Mouse (Mus musculus) limb, embryonic 10.5 days (tissue): Measurements from ENCODE around the gene Rbm44. TPM values are rescaled to one million over a fixed set of nuclear protein-coding genes. Genes with fewer than 3 reads are reported as not detected.

Source experiments
- DNase-seq: peaks from one replicate; pipeline ENCODE4 v3.0.0-alpha.2; 2017; ENCODE audit warnings: low spot score
- H3K27ac ChIP-seq: fragments of 300-500 bp; sonication (generic); 2 replicates; pipeline ENCODE4 v1.5.1; 2016; ENCODE audit warnings: mild to moderate bottlenecking
- H3K27me3 ChIP-seq: fragments of 300-500 bp; sonication (generic); 2 replicates; pipeline ENCODE4 v1.6.1; 2016; ENCODE audit warnings: low read depth, mild to moderate bottlenecking; ENCODE audit not compliant: poor library complexity, severe bottlenecking
- H3K36me3 ChIP-seq: fragments of 300-500 bp; sonication (generic); 2 replicates; pipeline ENCODE4 v1.6.1; 2016; ENCODE audit warnings: mild to moderate bottlenecking, moderate library complexity
- H3K4me1 ChIP-seq: fragments of 300-500 bp; sonication (generic); 2 replicates; pipeline ENCODE4 v1.6.1; 2016
- H3K4me3 ChIP-seq: fragments of 300-500 bp; sonication (generic); 2 replicates; pipeline ENCODE4 v1.5.1; 2016; ENCODE audit warnings: mild to moderate bottlenecking, moderate library complexity
- H3K9me3 ChIP-seq: fragments of 300-500 bp; sonication (generic); replicated peaks from 2 replicates; pipeline ENCODE4 v1.6.1; 2016; ENCODE audit warnings: mild to moderate bottlenecking
- WGBS: fragments of 180-500 bp; shearing (Covaris S2); methylation state at CpG from one replicate; pipeline ENCODE4 v1.1.7; 2016; 5-methylcytosine and 5-hydroxymethylcytosine counted together
- polyA plus RNA-seq: library from polyadenylated mRNA; unstranded; fragments of >200 nt; fragmentation: Nextera tagmentation; extraction: Ambion mirVana; gene quantifications from 2 replicates; pipeline ENCODE4 v1.2.1, GENCODE M21; 2016

Gene Rbm44
- polyA plus RNA-seq, 1 experiment from 2014 or later: 0.68 TPM

DNA sequence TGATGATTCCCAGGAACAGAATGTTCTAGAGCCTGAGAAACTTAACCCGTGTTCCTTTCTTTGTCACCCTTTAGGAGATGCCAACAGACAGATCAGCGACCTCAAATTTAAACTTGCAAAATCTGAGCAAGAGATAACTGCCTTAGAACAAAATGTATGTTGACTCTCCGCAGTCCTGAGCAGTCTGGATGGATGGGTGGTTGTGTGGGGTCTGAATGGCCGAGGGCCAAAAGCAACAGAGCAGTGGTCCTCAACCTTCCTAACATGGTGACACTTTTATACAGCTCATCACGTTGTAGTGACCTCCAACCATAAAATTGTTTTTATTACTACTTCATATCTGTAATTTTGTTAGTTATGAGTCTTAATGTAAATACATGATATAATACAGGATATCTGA is 21.9 kb upstream of the Rbm44 start:
- no peaks in the 10 kb centered on the region for H3K4me1 ChIP-seq
- H3K27me3 ChIP-seq: no peaks in the 10 kb centered on the region
- no peak overlapping the region for H3K4me3 ChIP-seq
- DNase-seq: no peak
- WGBS: 91% methylated on average over 5 of the region's 5 CpGs
- no peaks in the 10 kb centered on the region for H3K9me3 ChIP-seq
- peaks cover 36% of the 10 kb centered on the region for H3K36me3 ChIP-seq
- H3K27ac ChIP-seq: no peak overlapping the region

DNA sequence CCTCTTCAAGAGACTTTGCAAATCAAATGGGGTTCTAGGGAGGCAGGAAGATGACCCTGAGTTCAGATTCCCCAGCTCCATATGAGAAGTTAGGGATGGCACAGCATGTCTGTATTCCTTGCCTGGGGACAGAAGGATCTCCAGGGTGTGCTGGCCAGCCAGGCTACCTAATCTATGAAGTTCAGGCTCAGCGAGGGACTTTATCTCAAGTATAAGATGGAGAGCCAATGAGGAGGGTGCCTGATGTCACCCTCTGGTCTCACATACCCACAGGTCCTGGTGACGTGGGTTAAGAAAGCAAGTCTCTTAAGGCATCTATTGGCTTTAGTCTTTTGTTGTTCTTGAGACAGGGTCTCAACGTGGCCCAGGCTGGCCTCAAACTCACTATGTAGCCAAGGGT is 21.4 kb upstream of the Rbm44 start:
- H3K9me3 ChIP-seq: no peaks in the 10 kb centered on the region
- no peaks in the 10 kb centered on the region for H3K27me3 ChIP-seq
- no peak overlapping the region for H3K4me3 ChIP-seq
- no peaks in the 10 kb centered on the region for H3K4me1 ChIP-seq
- no peak overlapping the region for H3K27ac ChIP-seq
- 97% methylated on average over 3 of the region's 3 CpGs for WGBS
- H3K36me3 ChIP-seq: peaks cover 41% of the 10 kb centered on the region
- DNase-seq: no peak

DNA sequence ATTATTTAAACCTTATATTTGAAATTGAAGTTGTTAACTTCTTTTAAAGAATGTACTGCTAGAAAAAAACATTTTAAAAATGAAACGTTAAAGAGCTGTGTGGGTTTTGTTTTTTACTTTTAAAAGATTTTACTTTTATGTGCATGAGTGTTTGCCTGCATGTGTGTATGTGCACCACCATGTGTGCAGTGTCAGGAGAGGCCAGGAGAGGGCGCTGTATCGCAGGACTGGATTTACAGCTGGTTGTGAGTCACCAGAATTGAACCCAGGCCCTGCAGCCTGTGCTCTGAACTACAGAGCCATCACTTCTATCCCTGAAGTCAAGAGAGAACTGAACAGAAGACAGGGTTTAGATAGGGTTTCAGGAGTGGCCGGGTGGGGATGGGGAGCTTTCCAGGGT is 16.0 kb upstream of the Rbm44 start:
- Histone ChIP-seq H3K36me3 (peaks cover 41% of the 10 kb centered on the region), H3K4me3 (no peak overlapping the region), H3K27me3 (no peaks in the 10 kb centered on the region), H3K4me1 (no peaks in the 10 kb centered on the region), H3K27ac (no peak overlapping the region), H3K9me3 (0 out of 2 replicates have a peak, but pooled peaks cover 2% of the 10 kb centered on the region)
- DNase-seq: no peak
- 90% methylated on average over 4 of the region's 4 CpGs for WGBS

DNA sequence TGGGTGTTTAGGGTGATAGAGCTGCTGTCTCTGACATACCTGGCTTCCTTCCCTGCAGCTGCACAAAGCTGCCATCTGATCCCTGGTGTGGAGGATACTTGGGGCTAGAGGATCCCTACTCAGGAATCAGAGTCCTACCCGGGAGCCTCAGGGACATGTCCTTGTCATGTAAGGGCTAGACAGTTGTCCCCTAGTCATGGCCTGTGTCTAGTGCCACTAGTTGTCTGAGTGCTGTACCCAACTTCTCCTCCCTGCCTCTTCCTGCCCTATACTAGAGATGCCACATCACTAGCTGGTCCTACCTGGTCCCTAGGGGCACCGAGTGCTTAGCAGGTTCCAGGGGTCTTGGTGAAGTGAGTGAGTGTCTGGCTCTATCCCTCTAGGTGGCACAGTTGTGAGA is 7.9 kb upstream of the Rbm44 start:
- Histone ChIP-seq H3K4me1 (no peaks in the 10 kb centered on the region), H3K27me3 (no peaks in the 10 kb centered on the region), H3K36me3 (no peaks in the 10 kb centered on the region), H3K27ac (no peak overlapping the region), H3K9me3 (no peaks in the 10 kb centered on the region), H3K4me3 (no peak overlapping the region)
- WGBS: 87% methylated on average over 2 of the region's 2 CpGs
- no peak for DNase-seq

DNA sequence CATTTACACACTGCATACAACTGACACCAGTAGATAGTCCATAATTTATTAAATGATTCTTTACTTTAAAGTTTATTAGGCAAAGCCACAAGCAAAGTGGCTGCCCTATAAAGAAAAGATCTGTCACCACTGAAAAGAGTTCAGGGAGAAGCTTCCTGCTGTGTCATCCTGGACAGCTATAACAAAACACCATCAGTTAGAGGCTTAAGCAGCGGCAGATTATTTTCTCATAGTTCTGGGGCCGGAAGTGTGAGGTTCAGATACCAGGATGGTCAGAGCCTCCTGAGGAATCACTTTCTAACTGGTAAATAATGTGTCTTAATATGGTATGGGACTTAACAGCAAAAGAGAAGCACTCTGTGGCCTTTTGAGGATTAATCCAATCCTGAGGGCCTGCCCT is 6.6 kb downstream of the Rbm44 start:
- Histone ChIP-seq H3K36me3 (no peaks in the 10 kb centered on the region), H3K27me3 (no peaks in the 10 kb centered on the region), H3K27ac (no peak overlapping the region), H3K4me1 (no peaks in the 10 kb centered on the region), H3K9me3 (no peaks in the 10 kb centered on the region), H3K4me3 (no peak overlapping the region)
- no peak for DNase-seq
- WGBS: 79% methylated on average over 2 of the region's 2 CpGs

DNA sequence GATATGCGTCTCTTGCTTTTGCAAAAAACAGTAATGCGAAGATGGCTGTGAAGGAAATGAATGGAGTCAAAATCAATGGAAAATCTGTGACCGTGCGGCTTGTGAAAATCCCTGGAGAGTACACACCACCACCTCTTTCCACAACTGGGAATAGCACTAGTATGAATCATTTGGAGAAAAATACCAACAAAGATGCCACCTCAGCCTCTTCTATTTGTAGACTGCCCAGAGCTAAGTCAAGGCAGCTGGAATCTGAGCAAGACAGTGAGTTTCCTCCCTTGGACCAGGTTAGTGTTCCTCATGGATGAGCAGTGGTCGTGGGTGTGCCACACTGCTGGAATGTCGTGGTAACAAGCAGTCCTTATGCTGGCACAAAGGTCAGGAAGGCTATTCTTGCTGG is 21.9 kb downstream of the Rbm44 start:
- Histone ChIP-seq H3K27ac (no peak overlapping the region), H3K4me1 (no peaks in the 10 kb centered on the region), H3K4me3 (no peak overlapping the region), H3K36me3 (no peaks in the 10 kb centered on the region), H3K9me3 (no peaks in the 10 kb centered on the region), H3K27me3 (no peaks in the 10 kb centered on the region)
- WGBS: 88% methylated on average over 6 of the region's 6 CpGs
- no peak for DNase-seq

DNA sequence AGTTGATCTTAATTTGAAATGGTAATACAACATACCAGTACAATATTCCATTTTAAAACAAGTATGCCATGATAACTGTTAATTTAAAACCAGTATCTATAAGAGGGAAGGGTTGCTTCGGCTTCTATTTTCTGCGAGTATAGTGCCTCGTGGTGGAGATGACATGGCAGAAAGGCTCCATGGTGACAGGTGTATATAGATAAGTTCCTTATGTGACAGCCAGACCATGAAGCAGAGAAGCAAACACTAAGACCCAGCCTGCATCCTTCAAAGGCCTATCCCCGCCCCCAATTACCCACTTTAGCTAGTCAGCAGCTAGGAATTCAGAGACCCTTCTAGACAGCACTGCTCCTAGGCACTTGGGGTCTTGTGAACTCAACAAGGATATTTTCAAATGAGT is 24.3 kb downstream of the Rbm44 start:
- Histone ChIP-seq H3K9me3 (no peaks in the 10 kb centered on the region), H3K4me1 (no peaks in the 10 kb centered on the region), H3K27ac (no peak overlapping the region), H3K27me3 (no peaks in the 10 kb centered on the region), H3K36me3 (no peaks in the 10 kb centered on the region), H3K4me3 (no peak overlapping the region)
- WGBS: 88% methylated on average over 4 of the region's 4 CpGs
- no peak for DNase-seq

DNA sequence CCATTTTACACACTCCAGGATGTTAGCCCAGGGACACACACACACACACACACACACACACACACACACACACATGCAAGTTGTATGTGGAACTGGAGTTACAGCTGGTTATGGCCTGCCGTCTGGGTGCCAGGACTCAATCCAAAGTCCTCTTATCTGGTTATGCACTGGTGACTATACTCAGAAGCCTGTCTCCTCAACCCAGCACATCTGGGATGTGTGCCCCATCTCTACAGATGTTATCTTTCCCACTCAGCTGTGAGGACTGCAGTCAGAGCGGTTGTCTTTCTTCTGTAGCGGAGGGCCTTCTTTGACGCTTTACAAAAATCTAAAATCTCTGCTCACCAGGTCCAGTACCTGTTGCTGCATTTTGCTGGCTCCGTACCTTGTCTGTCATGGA is 29.9 kb downstream of the Rbm44 start:
- H3K36me3 ChIP-seq: no peaks in the 10 kb centered on the region
- no peak overlapping the region for H3K4me3 ChIP-seq
- DNase-seq: peak; percentile 18
- WGBS: 95% methylated on average over 5 of the region's 5 CpGs
- H3K4me1 ChIP-seq: peaks cover 7% of the 10 kb centered on the region
- no peak overlapping the region for H3K27ac ChIP-seq
- H3K9me3 ChIP-seq: no peaks in the 10 kb centered on the region
- peaks cover 19% of the 10 kb centered on the region for H3K27me3 ChIP-seq

DNA sequence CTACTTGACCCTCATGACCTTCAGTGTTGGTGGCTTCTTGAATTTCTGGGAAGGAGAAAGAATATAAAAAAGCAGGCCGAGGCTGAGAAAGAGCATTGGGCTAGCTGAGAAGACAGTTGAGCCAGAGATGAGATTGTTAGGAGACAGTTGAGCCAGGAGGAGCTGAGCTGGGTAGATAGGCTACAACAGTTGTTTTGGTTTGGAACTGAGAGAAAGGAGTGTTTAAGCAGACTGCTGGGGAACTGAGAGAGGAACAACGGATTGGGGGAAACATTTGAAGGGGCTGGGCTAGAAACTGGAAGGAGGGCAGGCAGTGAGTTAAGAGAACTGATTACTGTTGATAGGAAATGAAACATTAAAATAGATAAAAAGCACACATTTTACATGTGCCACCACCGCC is 31.1 kb downstream of the Rbm44 start:
- DNase-seq: no peak
- H3K4me1 ChIP-seq: peaks cover 13% of the 10 kb centered on the region
- H3K4me3 ChIP-seq: no peak overlapping the region
- WGBS: 62% methylated on average over 3 of the region's 3 CpGs
- H3K27ac ChIP-seq: no peak overlapping the region
- H3K36me3 ChIP-seq: no peaks in the 10 kb centered on the region
- no peaks in the 10 kb centered on the region for H3K9me3 ChIP-seq
- peaks cover 31% of the 10 kb centered on the region for H3K27me3 ChIP-seq

DNA sequence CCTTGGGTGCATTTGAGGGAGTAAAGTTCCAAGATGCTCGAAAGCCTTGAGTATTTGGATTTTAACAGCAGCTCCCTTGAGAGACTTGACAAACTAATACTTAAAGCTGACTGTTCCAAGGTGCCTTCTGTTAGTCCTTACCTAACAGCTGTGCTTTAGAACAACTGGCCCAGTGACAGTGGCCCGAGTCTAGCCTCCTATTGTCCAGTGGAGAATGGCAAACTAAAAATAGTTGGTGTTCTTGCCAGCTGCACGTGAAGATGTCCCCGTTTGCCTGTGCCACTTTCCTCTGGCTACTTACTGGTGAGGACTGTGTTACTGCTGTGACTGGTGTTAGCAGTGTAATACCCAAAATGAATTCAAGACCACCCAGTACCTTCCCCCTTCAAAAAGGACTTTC is 32.0 kb downstream of the Rbm44 start:
- 87% methylated on average over 4 of the region's 4 CpGs for WGBS
- Histone ChIP-seq H3K4me1 (peaks cover 13% of the 10 kb centered on the region), H3K27ac (no peak overlapping the region), H3K9me3 (no peaks in the 10 kb centered on the region), H3K4me3 (no peak overlapping the region), H3K36me3 (no peaks in the 10 kb centered on the region), H3K27me3 (peaks cover 39% of the 10 kb centered on the region)
- DNase-seq: peak; percentile 21

DNA sequence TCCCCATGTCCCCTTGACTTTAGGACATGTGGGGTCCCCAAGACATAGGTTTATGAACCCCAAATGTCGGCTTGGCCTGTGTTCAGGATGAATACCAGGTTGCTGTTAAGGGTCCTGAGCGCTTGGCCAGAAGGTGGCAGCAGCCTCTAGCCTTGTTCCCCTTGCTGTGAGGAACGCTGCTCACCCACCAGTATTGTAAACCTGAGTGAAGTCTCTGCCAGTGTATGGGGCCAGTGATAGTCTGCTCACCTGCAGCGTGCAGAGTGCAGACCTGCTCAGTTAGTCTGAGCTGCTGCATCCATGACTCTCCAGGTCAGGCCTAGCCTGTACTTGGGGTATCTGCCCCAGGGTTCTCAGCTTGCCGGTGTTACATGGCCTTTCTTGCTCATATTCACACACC is 34.2 kb downstream of the Rbm44 start:
- no peak overlapping the region for H3K27ac ChIP-seq
- H3K9me3 ChIP-seq: no peaks in the 10 kb centered on the region
- H3K27me3 ChIP-seq: peaks cover 47% of the 10 kb centered on the region
- H3K36me3 ChIP-seq: no peaks in the 10 kb centered on the region
- no peak overlapping the region for H3K4me3 ChIP-seq
- DNase-seq: peak; percentile 68
- H3K4me1 ChIP-seq: peaks cover 13% of the 10 kb centered on the region
- 37% methylated on average over 5 of the region's 5 CpGs for WGBS

DNA sequence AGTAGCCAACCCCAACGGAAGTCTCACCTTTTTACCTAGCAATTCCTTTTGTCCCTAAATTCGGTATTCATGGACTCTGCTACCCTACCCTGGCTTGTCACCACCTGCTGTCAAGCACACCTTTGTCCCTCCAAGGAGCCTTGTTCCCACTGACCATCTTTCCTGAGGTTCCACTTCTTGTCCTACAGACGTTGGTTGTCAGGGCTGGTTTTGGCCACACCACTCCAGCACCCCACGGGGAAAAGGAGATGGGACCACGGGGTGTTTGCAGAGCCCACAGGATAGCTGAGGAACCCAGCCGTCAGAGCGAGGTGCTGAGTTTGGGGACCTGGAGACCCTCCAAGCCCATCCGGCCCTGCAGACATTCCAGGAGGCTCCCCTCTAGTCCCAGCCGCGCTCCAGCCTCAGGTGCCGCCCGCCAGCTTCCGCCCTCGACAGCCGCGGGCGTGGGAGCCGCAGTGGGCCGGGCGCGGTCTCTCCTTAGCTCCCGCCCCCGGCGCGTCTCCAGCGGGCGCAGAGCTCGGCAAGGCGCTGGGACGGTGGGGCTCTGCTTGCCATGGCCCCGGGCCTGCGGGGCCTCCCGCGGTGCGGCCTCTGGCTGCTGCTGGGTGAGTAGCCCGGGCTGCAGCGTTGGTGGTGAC is 34.8 kb downstream of the Rbm44 start, which contains the start of gene Ramp1:
Ramp1 (plus strand) TSS at position 290 of the 641 bp plus-strand sequence.
- WGBS: 5% methylated on average over 37 of the region's 37 CpGs
- Histone ChIP-seq H3K36me3 (no peaks in the 10 kb centered on the region), H3K4me3 (peak within 1 kb of the TSS; percentile 54), H3K9me3 (no peaks in the 10 kb centered on the region), H3K27ac (peak within 1 kb of the TSS; percentile 66; the same call in 1 of the 2 replicates), H3K4me1 (peaks cover 13% of the 10 kb centered on the region), H3K27me3 (peaks cover 47% of the 10 kb centered on the region)
- peak; percentile 58 for DNase-seq

DNA sequence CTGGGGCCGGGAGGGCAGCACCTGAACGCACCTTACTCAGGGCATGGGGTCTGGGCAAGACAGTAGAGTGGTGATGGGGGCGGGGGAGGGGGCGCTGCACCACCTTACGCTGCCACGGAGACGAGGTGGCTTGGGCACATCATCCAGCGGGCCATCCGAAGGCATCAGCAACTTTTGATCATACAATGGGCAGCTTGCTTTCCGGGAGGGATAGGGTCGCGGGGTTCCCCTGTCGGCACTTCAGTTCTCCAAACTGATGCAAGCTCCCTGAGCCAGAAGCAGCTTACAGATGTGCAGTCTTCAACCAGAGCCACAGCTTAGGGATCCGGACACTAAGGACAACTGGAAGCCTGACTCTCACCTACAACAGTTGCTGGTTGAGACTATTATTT is 35.3 kb downstream of the Rbm44 start:
- no peak for DNase-seq
- 12% methylated on average over 14 of the region's 14 CpGs for WGBS
- Histone ChIP-seq H3K4me1 (peaks cover 13% of the 10 kb centered on the region), H3K9me3 (no peaks in the 10 kb centered on the region), H3K4me3 (peak overlapping the region; percentile 54), H3K27me3 (peaks cover 47% of the 10 kb centered on the region), H3K27ac (peak overlapping the region; percentile 66; the same call in 1 of the 2 replicates), H3K36me3 (no peaks in the 10 kb centered on the region)

DNA sequence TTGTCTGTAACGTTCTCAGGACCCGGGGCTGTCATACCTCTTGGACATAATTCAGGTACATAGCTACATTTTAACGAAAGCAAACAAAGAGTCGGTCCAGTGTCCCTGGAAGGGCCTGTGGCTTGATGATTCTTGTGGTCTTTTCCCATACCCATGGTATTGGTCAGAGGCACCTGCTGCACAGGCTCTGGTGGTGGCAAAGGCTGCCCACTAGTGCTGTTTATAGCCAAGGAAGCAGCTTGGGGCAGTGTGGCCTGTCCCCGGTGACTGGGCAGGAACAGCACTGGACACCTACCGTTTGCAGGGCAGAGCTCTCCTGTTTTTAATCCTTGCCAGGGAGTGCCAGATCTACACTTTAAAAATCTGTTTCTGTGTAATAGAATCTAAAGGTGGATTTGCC is 35.8 kb downstream of the Rbm44 start:
- Histone ChIP-seq H3K9me3 (no peaks in the 10 kb centered on the region), H3K36me3 (no peaks in the 10 kb centered on the region), H3K27me3 (peaks cover 47% of the 10 kb centered on the region), H3K4me1 (peaks cover 13% of the 10 kb centered on the region), H3K27ac (no peak overlapping the region), H3K4me3 (no peak overlapping the region)
- DNase-seq: peak; percentile 29
- WGBS: 81% methylated on average over 6 of the region's 6 CpGs
